Mouse (Mus musculus): Measurements from ENCODE around the gene Gm1979.
"Not testable (repeated sequence)": the region's sequence is repeated elsewhere in the genome, so short reads cannot be mapped to it uniquely, and the experiment has no call there.

- TF ChIP-seq CTCF (IDR thresholded peaks at IDR 0.05; ENCODE audit: low read depth, low read length); POLR2A (IDR thresholded peaks at IDR 0.05; ENCODE audit: extremely low read depth, insufficient read depth, low read length): not testable (repeated sequence)
Observed at GRCm38 (mm10) chr5:25956611-25957010, 48.0 kb downstream of the Gm1979 start.
